Mouse (Mus musculus) spleen, adult 12 weeks (tissue): ENCODE data around the gene Fndc9.
A peak's percentile ranks its signal among the peaks of the same experiment; 100 is the strongest.

Source experiments
- DNase-seq: peaks from one replicate; pipeline ENCODE4 v3.0.0; 2022; ENCODE audit warnings: low spot score

Gene Fndc9

DNA sequence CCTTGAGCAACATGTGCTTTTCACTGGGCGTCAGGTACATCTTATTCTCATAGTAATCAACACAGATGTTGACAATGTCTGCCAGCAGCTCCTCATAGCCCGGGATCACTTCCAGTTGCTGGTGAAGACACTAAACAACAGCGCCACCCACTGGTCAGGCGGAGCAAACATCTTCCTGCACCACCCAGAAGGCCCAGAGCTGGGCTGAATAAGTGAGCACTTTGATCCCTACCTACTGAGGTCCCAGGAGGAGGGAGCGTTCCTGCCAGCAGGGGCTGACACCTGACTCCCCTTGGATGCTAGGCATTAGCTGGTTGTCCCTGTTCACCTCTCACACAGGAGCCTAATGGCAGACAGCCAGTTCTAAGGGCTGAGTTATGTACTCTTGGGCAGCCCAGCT lies 41.4 kb downstream of the Fndc9 start:
- peak; percentile 31 for DNase-seq

DNA sequence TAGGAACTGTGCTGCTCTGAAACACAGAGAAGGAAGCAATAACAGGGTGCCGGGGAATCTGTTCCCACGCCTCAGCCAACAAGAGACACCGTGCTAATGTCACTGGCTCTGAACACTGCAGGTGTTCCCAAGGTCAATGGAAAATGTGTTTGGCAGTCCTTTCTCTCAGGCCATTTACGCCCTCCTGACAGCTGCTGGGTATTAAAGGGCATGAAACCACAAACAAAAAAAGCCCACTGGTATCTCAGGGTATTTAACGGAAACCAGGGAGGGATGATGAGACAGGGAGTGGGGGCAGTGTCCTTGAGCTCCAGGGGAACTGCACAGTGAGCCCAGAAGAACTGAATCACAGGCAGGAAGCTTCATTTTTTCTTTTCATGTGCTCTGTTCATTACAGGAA lies 42.8 kb downstream of the Fndc9 start:
- no peak for DNase-seq

DNA sequence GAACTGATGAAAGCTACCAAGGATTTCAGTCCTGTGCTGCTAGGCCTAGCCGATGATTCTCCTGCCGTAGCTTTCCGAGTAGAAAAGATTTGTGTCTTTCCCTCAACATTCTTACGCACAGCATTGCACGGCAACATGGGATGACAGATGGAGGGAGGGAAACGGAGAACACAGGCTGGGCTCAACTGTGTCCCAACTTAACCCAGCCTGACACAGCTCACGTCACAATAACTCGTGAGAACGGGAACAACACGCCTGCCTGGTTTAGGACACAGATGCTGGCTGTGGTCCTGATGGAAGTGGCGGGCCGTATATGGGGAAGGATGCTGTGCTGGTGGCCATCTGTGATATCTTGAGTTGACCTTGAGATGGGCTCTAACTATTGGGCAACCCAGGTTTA lies 43.4 kb downstream of the Fndc9 start:
- DNase-seq, result no peak

DNA sequence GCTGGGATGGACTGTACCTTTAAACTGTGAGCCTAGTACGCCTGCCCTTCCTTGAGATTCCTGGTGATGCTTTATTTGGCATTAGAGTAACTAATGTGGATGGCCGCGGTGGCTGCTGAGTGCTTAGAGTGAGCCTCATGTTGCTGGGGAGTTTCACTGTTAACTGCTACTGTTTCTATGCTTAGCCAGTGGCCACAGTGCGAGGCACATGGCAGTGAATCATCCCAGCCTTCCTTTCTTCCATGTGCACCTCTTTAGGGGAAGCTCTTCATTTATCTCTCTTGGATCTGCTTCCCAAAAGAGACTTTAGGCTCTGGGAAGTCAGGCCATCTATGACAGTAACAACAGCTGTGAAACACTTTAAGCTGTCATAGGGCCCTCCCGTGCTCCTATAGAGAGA lies 47.3 kb downstream of the Fndc9 start:
- DNase-seq, result no peak

DNA sequence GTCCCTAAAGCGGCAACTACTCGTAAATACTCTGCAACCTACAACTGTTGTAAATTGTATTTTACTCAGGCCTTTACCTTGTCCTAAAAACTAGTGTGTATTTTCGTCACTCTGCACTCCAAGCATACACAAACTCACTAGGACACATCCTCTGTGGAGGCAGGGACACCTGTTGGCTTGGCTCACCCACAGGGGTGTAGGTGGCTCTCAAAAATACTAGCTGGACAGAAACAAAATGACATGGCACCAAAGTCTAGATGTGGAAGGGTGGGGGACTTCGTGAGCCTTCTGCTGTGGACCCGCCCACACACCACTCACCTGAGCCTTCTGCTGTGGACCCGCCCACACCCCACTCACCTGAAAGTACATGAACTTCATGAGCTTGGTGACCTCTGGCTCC lies 48.5 kb downstream of the Fndc9 start:
- DNase-seq, result no peak

DNA sequence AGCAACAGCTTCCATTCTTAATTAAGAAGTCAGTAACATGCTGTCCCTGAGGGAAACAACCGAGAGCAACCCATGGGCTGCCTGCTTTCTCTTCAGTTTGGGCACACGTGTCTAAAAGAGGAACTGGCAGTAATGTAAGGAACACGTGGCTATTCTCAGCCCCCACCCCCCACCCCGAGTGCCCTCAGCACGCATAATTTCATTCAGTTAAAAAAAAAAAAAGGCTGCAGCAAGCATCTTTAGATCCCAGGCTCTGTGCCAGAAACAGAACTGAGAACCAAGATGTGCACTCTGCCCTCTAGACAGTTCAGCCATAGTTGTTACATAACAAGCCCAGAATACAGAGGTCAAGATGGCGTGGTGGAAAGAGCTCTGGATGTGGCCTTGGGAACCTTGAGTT lies 51.5 kb downstream of the Fndc9 start:
- DNase-seq, result no peak

DNA sequence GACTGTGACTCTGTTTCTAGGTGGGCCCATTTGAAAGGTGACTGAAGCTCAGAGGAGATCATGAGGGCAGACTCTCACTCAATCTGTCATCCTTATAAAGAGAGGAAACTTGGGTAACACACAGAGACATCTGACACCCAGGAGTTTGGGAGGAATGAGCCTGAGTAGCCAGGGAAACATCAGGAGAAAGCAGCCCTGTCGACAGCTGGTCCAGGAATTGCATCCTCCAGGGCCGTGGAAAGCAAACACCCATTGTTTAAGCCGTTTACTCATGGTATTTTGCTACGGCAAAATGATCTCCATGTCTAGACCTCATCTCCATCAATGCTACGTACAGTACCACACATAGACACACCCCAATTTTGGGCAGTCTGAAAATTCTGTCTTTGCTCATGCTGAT lies 52.8 kb downstream of the Fndc9 start:
- no peak for DNase-seq

DNA sequence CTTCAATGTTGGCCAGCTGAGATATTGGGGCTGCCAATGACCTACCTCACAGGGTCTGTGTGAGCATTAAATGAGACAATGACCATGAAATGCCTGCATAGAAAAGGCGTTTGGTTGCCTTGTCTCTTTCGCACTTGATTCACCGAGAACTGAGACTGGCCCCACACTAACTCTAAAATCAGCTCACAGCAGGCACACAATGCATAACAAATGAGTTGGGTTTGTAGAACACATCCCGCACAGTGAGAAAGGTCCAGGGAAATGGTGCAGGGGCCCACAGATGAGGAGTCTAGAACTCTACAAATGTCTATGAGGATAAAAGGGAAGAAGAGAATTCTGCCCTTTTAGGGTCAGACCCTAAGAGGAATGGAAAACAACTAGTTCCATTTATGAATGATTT lies 53.7 kb downstream of the Fndc9 start:
- DNase-seq, result no peak
